Mouse (Mus musculus): ENCODE measurements at regions not wholly inside any gene's neighbourhood (a gene's known extent, or its start where the extent isn't known, plus 50 kb on each side); places are given as distances from the start of the nearest gene placed in this dataset.

DNA sequence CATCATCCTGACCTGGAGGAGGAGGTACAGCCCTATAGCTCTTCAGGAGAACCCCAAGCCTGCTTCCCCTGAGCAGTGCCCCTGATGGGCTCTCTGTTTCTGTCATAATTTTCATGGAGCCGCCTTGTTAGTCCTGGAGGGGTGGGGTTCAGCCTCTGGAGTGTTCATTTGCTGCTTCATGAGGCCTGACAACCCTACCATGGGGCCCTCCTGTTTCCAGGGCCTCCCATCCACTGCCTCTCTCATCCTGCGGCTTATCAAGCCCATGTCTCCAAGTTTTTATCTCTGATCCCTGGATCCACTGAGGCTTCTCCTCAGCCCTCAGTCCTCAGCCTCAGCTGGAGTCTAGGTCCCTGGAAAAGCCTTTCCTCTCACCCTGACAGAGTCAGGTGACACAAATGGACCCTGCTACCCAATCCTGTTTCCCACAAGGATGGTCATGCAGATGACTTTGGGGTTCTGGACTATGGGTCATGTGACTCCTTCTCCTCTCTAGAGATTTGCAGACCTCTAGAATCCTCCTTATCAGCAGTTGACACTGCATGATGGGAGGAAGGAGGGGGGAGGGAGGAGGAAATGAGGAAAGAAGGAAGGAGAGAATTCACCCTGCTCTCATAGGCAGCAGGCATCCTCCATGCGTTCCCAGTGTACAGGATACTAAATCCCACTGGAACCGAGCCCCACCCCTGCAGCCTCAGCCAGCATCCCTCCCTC is 59.3 kb upstream of the Runx3 start:
- Histone ChIP-seq H3K4me1 (peaks cover 14% of the 10 kb centered on the region), H3K4me3 (no peak overlapping the region), H3K27me3 (replicated peaks; ENCODE audit: low read depth, poor library complexity, severe bottlenecking) (peaks cover 30% of the 10 kb centered on the region), H3K36me3 (replicated peaks) (no peaks in the 10 kb centered on the region), H3K27ac (replicated peaks) (no peak overlapping the region), H3K9me3 (no peaks in the 10 kb centered on the region)
- WGBS: 69% methylated on average over 4 of the region's 4 CpGs
- no peak for DNase-seq (ENCODE audit: low spot score)

DNA sequence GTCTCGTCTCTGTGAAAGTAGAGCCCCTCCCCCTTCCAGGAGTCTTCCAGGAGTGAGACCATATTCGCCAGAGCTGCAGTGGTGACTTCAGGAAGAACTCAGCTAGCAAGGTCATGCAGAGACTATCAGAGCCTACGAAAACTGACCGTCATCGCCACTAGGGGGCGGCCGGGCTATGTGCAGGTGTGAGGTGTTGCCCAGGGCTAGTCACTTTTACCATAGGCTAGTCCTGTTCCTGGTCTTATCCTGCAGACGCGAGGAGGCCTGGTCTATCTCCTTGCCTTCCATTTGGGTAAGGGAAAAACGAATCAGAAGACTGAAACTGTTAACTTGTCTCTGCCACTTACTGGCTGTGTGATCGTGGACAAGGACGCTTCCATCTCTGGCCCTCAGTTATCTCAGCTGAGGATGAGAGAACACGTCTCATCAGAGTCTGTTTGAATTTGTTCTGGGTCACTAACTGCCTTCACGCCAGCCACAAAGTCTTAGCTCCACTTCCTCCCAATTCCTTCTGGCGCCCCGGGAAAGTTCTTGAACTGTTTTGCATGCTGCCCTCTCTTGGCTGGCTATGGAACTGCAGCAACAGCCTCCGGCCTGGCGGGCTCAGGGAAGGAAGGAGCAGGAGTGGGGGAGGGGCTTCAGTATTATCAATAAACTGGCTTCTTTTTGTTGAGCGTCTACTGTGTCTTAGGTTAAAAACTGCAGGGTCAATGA is 53.5 kb upstream of the Runx3 start:
- 9% methylated on average over 19 of the region's 19 CpGs for WGBS
- Histone ChIP-seq H3K4me1 (peaks cover 21% of the 10 kb centered on the region), H3K27ac (replicated peaks) (0 out of 2 replicates have a peak overlapping the region, but pooled peaks have one; percentile 10), H3K9me3 (no peaks in the 10 kb centered on the region), H3K36me3 (replicated peaks) (no peaks in the 10 kb centered on the region), H3K4me3 (peak overlapping the region; percentile 29; the same call in 1 of the 2 replicates), H3K27me3 (replicated peaks; ENCODE audit: low read depth, poor library complexity, severe bottlenecking) (peaks cover 23% of the 10 kb centered on the region)
- DNase-seq (ENCODE audit: low spot score): peak; percentile 88

DNA sequence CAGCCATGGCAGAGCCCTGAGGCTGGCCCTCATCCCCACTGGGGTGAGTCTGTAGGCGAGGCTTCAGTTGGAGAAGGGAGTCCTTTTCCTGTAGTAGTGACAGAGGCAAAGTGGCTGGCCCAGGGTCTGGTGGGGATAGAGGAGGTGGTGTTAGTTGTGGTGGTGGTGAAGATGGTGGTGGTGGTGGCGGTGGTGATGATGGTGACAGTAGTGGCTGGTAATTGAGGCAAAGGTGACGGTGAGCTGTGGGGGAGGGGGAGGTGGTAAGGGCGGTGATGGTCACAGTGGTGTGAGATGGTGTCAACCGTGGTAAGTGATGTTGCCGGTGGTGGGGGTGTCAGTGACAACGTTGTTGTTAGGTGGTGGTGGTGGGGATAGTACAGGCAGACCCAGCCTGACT is 52.6 kb upstream of the Runx3 start:
- no peak overlapping the region for H3K4me3 ChIP-seq
- H3K36me3 ChIP-seq (replicated peaks): no peaks in the 10 kb centered on the region
- WGBS: 82% methylated on average over 7 of the region's 7 CpGs
- no peak for DNase-seq (ENCODE audit: low spot score)
- peaks cover 18% of the 10 kb centered on the region for H3K4me1 ChIP-seq
- no peak overlapping the region for H3K27ac ChIP-seq (replicated peaks)
- no peaks in the 10 kb centered on the region for H3K9me3 ChIP-seq
- H3K27me3 ChIP-seq (replicated peaks; ENCODE audit: low read depth, poor library complexity, severe bottlenecking): peaks cover 23% of the 10 kb centered on the region

DNA sequence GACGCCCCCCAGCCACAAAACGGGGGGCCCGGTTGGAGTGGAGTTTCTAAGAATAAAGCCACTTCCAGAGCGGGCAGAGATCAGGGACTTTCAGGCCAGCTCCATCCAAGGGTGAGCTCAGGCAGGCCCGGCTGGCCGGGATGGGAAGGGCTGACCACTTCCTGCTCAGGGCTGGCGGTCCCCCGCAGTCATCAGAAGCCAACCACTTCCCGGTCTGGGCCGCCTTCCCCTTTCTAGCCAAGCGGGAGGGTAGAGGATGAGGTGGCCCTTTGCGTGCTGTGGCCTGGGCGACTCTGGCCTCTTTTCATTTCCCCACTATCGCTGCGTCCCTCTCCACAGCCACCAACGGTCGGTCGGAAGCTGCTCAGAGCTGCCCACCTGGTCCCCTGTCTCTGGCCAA is 50.6 kb upstream of the Runx3 start:
- Histone ChIP-seq H3K4me3 (no peak overlapping the region), H3K9me3 (no peaks in the 10 kb centered on the region), H3K27me3 (replicated peaks; ENCODE audit: low read depth, poor library complexity, severe bottlenecking) (peaks cover 14% of the 10 kb centered on the region; the same call in 1 of the 2 replicates), H3K4me1 (peaks cover 18% of the 10 kb centered on the region), H3K36me3 (replicated peaks) (no peaks in the 10 kb centered on the region), H3K27ac (replicated peaks) (no peak overlapping the region)
- no peak for DNase-seq (ENCODE audit: low spot score)
- 69% methylated on average over 18 of the region's 18 CpGs for WGBS
